Mouse (Mus musculus) midbrain, embryonic 12.5 days (tissue): ENCODE measurements around the gene Ms4a4c. TPM values are rescaled to one million over a fixed set of nuclear protein-coding genes. Genes with fewer than 3 reads are reported as not detected.

Experiments
- ATAC-seq: fragments of 200-750 bp; cut with Nextera tagmentation; 2 replicates; pipeline ENCODE4 v1.8.0; 2017; ENCODE audit warnings: low read depth, moderate TSS enrichment, moderate library complexity; ENCODE audit not compliant: low FRiP score
- H3K27ac ChIP-seq: fragments of 300-500 bp; sonication (generic); replicated peaks from 2 replicates; pipeline ENCODE4 v1.5.1; 2016; ENCODE audit warnings: mild to moderate bottlenecking
- H3K27me3 ChIP-seq: fragments of 300-500 bp; sonication (generic); 2 replicates; pipeline ENCODE4 v1.6.1; 2016; ENCODE audit warnings: mild to moderate bottlenecking
- H3K36me3 ChIP-seq: fragments of 300-500 bp; sonication (generic); 2 replicates; pipeline ENCODE4 v1.6.1; 2016
- H3K4me1 ChIP-seq: fragments of 300-500 bp; sonication (generic); 2 replicates; pipeline ENCODE4 v1.6.1; 2016
- H3K4me2 ChIP-seq: fragments of 300-500 bp; sonication (generic); replicated peaks from 2 replicates; pipeline ENCODE4 v1.6.1; 2016; ENCODE audit warnings: mild to moderate bottlenecking, moderate library complexity
- H3K4me3 ChIP-seq: fragments of 300-500 bp; sonication (generic); 2 replicates; pipeline ENCODE4 v1.5.1; 2016; ENCODE audit warnings: mild to moderate bottlenecking
- H3K9ac ChIP-seq: fragments of 300-500 bp; sonication (generic); replicated peaks from 2 replicates; pipeline ENCODE4 v1.6.1; 2016; ENCODE audit warnings: mild to moderate bottlenecking, moderate library complexity
- H3K9me3 ChIP-seq: fragments of 300-500 bp; sonication (generic); 2 replicates; pipeline ENCODE4 v1.6.1; 2016; ENCODE audit warnings: mild to moderate bottlenecking
- WGBS: fragments of 180-500 bp; shearing (Covaris S2); methylation state at CpG from one replicate; pipeline ENCODE4 v1.1.7; 2016; 5-methylcytosine and 5-hydroxymethylcytosine counted together
- polyA plus RNA-seq: library from polyadenylated mRNA; unstranded; fragments of >200 nt; fragmentation: Nextera tagmentation; extraction: Ambion mirVana; gene quantifications from 2 replicates; pipeline ENCODE4 v1.2.1, GENCODE M21; 2016

Ms4a4c gene
- polyA plus RNA-seq: 0.13 and 0.17 TPM in 2 replicates

DNA sequence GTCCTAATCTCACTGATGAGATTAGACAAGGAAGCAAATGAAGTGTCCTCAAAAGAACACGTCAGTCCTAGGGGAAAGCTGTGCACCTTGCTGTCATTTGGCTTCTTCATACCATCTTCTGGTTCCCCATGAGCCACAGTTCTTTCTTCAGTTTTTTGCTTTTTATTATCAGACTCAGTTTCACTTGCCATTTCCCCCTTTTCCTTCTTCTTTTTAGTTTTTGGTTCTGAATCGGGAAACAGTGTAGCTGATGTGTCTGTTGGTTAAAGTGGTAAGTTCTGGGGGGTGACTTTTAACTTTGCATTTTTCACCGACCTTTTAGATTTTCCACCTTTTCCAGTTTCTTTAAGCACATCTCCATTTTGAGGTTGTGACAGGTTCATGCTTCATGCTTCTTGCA, at the start of gene Ms4a4c:
Ms4a4c (plus strand) TSS at position 244 of the 400 bp plus-strand sequence.
- H3K27me3 ChIP-seq: no peaks in the 10 kb centered on the region
- H3K4me1 ChIP-seq: no peaks in the 10 kb centered on the region
- H3K4me3 ChIP-seq: no peak within 1 kb of the TSS
- H3K27ac ChIP-seq: no peak within 1 kb of the TSS
- no peak within 1 kb of the TSS for H3K9ac ChIP-seq
- H3K9me3 ChIP-seq: no peaks in the 10 kb centered on the region
- no peak within 1 kb of the TSS for H3K4me2 ChIP-seq
- no peaks in the 10 kb centered on the region for H3K36me3 ChIP-seq
- WGBS: 86% methylated on average over 3 of the region's 3 CpGs
- ATAC-seq: no peak

GRCm38 (mm10) chr19:11355730-11356129, 48.8 kb upstream of the Ms4a4c start:
- no peak overlapping the region for H3K4me3 ChIP-seq
- no peaks in the 10 kb centered on the region for H3K27me3 ChIP-seq
- no peaks in the 10 kb centered on the region for H3K36me3 ChIP-seq
- H3K4me2 ChIP-seq: no peak overlapping the region
- no peak overlapping the region for H3K9ac ChIP-seq
- H3K4me1 ChIP-seq: no peaks in the 10 kb centered on the region
- no peak for ATAC-seq
- H3K27ac ChIP-seq: no peak overlapping the region
- 85% methylated on average over 7 of the region's 7 CpGs for WGBS
- no peaks in the 10 kb centered on the region for H3K9me3 ChIP-seq

GRCm38 (mm10) chr19:11360106-11360505, 44.5 kb upstream of the Ms4a4c start:
- Histone ChIP-seq H3K4me3 (no peak overlapping the region), H3K9me3 (no peaks in the 10 kb centered on the region), H3K4me2 (no peak overlapping the region), H3K27me3 (no peaks in the 10 kb centered on the region), H3K4me1 (no peaks in the 10 kb centered on the region), H3K36me3 (no peaks in the 10 kb centered on the region), H3K9ac (no peak overlapping the region), H3K27ac (no peak overlapping the region)
- 67% methylated on average over 3 of the region's 3 CpGs for WGBS
- ATAC-seq: no peak

DNA sequence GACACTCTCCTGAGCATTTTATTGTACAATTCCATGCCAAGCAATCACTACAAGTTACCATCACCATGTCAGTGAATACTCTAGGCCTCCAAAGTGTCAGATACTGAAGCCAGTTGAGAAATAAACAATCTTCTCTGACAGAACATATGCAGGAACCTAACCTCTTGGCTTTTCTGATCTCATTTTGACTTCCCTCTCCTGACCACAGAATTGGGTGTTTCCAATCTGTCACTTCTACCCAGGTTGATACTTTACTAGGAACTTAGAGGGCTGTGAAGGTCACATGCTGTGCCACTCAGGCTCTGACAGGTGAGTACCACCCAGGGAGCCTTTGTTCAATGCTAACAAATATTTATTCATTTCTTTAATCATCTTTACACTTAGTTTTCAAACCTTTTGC, 42.6 kb upstream of the Ms4a4c start:
- Histone ChIP-seq H3K36me3 (no peaks in the 10 kb centered on the region), H3K4me3 (no peak overlapping the region), H3K4me1 (no peaks in the 10 kb centered on the region), H3K27ac (no peak overlapping the region), H3K4me2 (no peak overlapping the region), H3K9ac (no peak overlapping the region), H3K27me3 (no peaks in the 10 kb centered on the region), H3K9me3 (no peaks in the 10 kb centered on the region)
- ATAC-seq: no peak

- Histone ChIP-seq H3K4me1 (no peaks in the 10 kb centered on the region), H3K27ac (no peak overlapping the region), H3K4me2 (no peak overlapping the region), H3K27me3 (no peaks in the 10 kb centered on the region), H3K9me3 (no peaks in the 10 kb centered on the region), H3K4me3 (no peak overlapping the region), H3K36me3 (no peaks in the 10 kb centered on the region), H3K9ac (no peak overlapping the region)
- no peak for ATAC-seq
- 86% methylated on average over 3 of the region's 3 CpGs for WGBS
Measured at GRCm38 (mm10) chr19:11368310-11368709, 36.3 kb upstream of the Ms4a4c start.

DNA sequence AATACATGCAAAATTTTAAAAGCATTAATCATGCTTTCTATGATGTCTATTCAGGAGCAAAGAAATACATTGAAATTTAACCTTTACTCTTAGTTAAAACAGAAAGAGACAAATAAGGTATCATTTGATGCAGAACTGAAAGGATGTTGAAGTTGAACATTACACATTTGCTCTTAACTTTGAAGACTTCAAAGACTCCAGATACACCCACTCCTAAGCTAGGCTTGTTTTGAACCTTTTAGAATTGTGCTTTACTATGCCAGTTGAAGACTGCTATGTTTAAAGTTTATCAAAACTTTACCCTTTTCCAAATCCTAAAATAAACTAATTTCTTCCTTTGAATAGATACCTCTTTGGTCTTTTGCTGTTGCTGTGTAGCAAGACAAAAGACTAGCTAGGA, 33.4 kb upstream of the Ms4a4c start:
- Histone ChIP-seq H3K9ac (no peak overlapping the region), H3K27ac (no peak overlapping the region), H3K9me3 (no peaks in the 10 kb centered on the region), H3K4me2 (no peak overlapping the region), H3K4me3 (no peak overlapping the region), H3K36me3 (no peaks in the 10 kb centered on the region), H3K27me3 (no peaks in the 10 kb centered on the region), H3K4me1 (no peaks in the 10 kb centered on the region)
- ATAC-seq: no peak

- Histone ChIP-seq H3K27me3 (no peaks in the 10 kb centered on the region), H3K9me3 (no peaks in the 10 kb centered on the region), H3K4me3 (no peak within 1 kb of the TSS), H3K4me2 (no peak within 1 kb of the TSS), H3K27ac (no peak within 1 kb of the TSS), H3K9ac (no peak within 1 kb of the TSS), H3K4me1 (no peaks in the 10 kb centered on the region), H3K36me3 (no peaks in the 10 kb centered on the region)
- no peak for ATAC-seq
- WGBS: 84% methylated on average over 2 of the region's 2 CpGs
Measured at GRCm38 (mm10) chr19:11375273-11375672, 29.3 kb upstream of the Ms4a4c start, which contains the start of gene Ms4a4a. Ms4a4a (plus strand) TSS chr19:11375523.

GRCm38 (mm10) chr19:11376399-11376798, 28.2 kb upstream of the Ms4a4c start:
- no peaks in the 10 kb centered on the region for H3K4me1 ChIP-seq
- H3K9ac ChIP-seq: no peak overlapping the region
- no peak overlapping the region for H3K27ac ChIP-seq
- no peak for ATAC-seq
- H3K4me3 ChIP-seq: no peak overlapping the region
- no peak overlapping the region for H3K4me2 ChIP-seq
- 86% methylated on average over 2 of the region's 2 CpGs for WGBS
- no peaks in the 10 kb centered on the region for H3K27me3 ChIP-seq
- H3K9me3 ChIP-seq: no peaks in the 10 kb centered on the region
- H3K36me3 ChIP-seq: no peaks in the 10 kb centered on the region

DNA sequence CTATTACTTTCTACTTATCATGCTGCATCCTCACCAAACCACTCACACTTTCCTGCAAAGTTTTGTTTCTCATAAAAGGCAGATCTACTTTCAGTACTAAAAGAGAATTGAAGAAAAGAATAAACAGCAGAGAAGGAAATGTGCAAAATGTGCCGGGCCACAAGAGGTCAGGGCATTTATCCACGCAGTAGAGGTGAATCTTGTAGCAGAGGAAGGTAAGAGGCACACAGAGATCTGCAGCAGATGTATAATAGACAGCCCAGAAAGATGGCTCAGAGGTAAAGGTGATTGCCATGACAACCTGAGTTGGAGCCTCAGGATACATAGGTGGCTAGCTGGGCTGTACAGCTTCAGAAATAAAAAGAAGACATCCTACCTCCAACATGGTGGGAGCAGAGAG, 17.5 kb upstream of the Ms4a4c start:
- H3K27ac ChIP-seq: no peak overlapping the region
- H3K36me3 ChIP-seq: no peaks in the 10 kb centered on the region
- H3K27me3 ChIP-seq: no peaks in the 10 kb centered on the region
- H3K9me3 ChIP-seq: no peaks in the 10 kb centered on the region
- no peak overlapping the region for H3K4me2 ChIP-seq
- 75% methylated on average over 2 of the region's 2 CpGs for WGBS
- no peak overlapping the region for H3K4me3 ChIP-seq
- H3K4me1 ChIP-seq: no peaks in the 10 kb centered on the region
- no peak for ATAC-seq
- no peak overlapping the region for H3K9ac ChIP-seq

DNA sequence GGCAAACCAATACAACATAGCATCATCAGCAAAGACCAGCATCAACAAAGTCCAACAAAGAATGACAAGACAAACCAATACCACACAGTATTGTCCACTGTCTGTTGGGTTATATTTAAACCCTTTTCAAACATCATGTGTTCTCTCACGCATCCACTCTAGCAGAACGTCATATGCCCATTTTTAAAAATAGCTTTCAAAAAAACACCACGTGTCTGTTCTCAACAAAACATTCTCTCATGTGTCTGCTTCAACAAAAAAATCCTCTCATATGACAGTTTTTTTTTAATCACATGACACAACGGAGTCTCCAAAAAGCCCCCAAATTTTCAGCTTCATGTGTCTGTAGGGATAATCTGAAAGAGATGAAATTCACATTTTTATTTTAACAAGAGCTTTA, 16.9 kb upstream of the Ms4a4c start:
- no peak overlapping the region for H3K4me2 ChIP-seq
- H3K27me3 ChIP-seq: no peaks in the 10 kb centered on the region
- 92% methylated on average over 4 of the region's 4 CpGs for WGBS
- ATAC-seq: no peak
- no peaks in the 10 kb centered on the region for H3K36me3 ChIP-seq
- H3K9me3 ChIP-seq: no peaks in the 10 kb centered on the region
- no peaks in the 10 kb centered on the region for H3K4me1 ChIP-seq
- no peak overlapping the region for H3K9ac ChIP-seq
- no peak overlapping the region for H3K4me3 ChIP-seq
- no peak overlapping the region for H3K27ac ChIP-seq

- H3K4me1 ChIP-seq: no peaks in the 10 kb centered on the region
- H3K27me3 ChIP-seq: no peaks in the 10 kb centered on the region
- no peak overlapping the region for H3K9ac ChIP-seq
- H3K4me3 ChIP-seq: no peak overlapping the region
- no peak overlapping the region for H3K27ac ChIP-seq
- H3K4me2 ChIP-seq: no peak overlapping the region
- no peaks in the 10 kb centered on the region for H3K36me3 ChIP-seq
- 82% methylated on average over 2 of the region's 2 CpGs for WGBS
- no peaks in the 10 kb centered on the region for H3K9me3 ChIP-seq
- ATAC-seq: no peak
Measured at GRCm38 (mm10) chr19:11388949-11389348, 15.6 kb upstream of the Ms4a4c start.

DNA sequence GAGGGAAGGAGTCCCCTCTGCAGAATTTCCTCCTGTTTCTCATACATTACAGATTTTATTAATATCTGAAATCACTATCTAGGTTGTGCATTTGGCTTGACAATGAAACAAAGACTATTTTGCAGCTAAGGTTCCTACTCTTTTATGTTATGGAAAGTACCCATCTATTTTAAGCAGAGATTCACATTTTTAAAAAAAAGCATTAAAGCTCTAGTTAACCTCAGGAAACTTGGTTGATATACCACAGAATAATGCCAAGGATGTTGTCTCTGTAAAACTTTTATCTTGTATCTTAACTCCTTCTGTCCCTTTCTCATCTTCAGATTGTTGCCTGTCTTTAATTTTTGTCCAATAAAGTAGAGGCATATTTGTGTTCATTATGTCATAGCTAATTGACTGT, 8.8 kb upstream of the Ms4a4c start:
- Histone ChIP-seq H3K27me3 (no peaks in the 10 kb centered on the region), H3K27ac (no peak overlapping the region), H3K4me2 (no peak overlapping the region), H3K4me3 (no peak overlapping the region), H3K36me3 (no peaks in the 10 kb centered on the region), H3K9me3 (no peaks in the 10 kb centered on the region), H3K9ac (no peak overlapping the region), H3K4me1 (no peaks in the 10 kb centered on the region)
- ATAC-seq: no peak

DNA sequence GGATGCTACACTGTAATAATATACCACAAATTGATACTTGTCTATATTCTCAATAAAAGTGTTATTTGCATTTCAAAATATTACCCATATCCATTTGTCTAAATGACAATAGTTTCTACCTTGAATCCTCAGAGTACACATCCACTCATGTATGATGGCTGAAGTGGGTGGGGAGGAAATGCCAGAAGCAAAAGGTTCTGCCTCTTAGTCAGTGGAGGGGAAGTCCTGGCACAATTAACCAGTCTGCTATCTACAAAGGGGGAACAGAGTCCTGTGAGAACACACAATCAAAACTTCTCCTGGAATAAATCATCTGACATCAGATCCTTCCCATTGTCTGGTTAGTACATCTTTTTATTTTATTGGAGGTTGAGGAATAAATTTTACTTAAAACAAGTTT, 2.9 kb downstream of the Ms4a4c start:
- H3K4me1 ChIP-seq: no peaks in the 10 kb centered on the region
- no peaks in the 10 kb centered on the region for H3K27me3 ChIP-seq
- no peaks in the 10 kb centered on the region for H3K9me3 ChIP-seq
- no peak for ATAC-seq
- H3K36me3 ChIP-seq: no peaks in the 10 kb centered on the region
- no peak overlapping the region for H3K27ac ChIP-seq
- H3K9ac ChIP-seq: no peak overlapping the region
- H3K4me3 ChIP-seq: no peak overlapping the region
- no peak overlapping the region for H3K4me2 ChIP-seq
